Mouse (Mus musculus) olfactory bulb, adult 2 months (tissue): Measurements from ENCODE around the gene Rab13.

Experiments
- CTCF ChIP-seq: fragments of 200-500 bp; IDR thresholded peaks from 2 replicates; pipeline ENCODE4 v1.5.1; 2012; ENCODE audit warnings: low read depth, mild to moderate bottlenecking, low read length, moderate library complexity; ENCODE audit not compliant: insufficient read depth
- POLR2A ChIP-seq: fragments of 200-500 bp; IDR thresholded peaks from 2 replicates; pipeline ENCODE4 v1.6.1; 2012; ENCODE audit warnings: mild to moderate bottlenecking, low read depth, low read length, moderate library complexity; ENCODE audit not compliant: insufficient read depth

- TF ChIP-seq CTCF (no peak), POLR2A (no peak)
These were observed 10.6 kb upstream of the Rab13 start for GRCm38 (mm10) chr3:90202884-90203283.
